Mouse (Mus musculus): ENCODE data around the gene 4930505A04Rik.
"Not testable (repeated sequence)": the region's sequence is repeated elsewhere in the genome, so short reads cannot be mapped to it uniquely, and the experiment has no call there.

4930505A04Rik gene

DNA sequence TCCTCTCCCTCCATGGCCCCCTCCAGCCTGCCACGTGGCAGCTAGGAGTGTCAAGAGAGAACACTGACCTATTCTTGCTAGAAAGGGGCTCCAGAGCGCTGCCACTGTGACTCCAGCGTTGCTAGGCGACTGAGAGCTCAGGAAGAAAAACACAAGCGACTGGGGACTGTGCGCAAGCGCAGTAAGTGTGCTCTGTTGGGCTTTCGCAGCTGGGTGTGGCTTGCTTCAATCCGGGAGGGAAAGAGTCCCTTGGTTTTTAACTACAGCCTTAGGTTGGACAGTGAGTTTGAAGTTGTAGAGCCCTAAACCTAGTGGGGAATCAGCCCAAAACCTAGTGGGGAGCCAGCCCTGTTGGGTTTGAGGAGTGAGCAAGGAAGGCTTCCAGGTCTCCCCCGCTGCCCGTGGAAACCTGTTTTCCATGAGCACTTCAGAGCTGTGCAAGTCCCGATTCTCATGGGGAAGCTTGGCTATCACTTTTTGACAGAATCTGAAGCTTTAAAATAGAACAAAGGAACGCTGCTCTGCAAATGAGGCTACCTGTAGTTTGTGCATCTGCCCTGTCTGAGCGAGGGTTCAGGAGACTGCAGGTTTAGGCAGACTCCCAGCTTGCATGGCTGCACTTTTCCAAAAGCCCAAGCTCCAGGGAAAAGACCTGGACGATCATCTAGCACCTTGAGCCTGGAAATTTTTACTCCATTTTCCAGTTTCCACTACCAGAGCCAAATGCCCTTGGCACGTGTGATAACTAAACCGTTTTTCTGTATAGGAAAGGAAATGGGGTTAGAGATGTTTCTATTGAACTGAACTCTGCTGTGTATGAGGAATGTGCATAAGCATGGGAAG lies at the start of gene 4930505A04Rik:
Gene 4930505A04Rik (minus strand): TSS at position 77 of the 843 bp plus-strand sequence.
- DNase-seq: peak; percentile 24

DNA sequence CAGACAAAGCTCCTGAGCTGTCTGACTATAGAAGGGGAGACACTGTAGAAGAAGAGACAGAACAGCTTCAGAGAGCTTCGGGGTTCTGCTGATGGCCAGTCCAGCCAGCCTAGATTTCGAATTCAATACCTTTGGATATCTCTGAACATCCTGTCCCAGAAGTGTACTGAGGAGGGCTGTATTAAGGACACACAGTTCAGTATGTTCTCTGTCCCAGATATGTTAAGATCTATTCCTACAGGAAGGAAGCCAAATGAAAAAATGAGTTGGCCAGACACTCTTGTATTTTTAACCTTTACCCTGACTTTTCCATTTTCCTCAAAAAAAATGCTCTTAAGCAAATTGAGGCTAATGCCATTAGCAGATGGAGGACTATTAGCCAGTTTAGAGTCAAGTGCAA lies 45.5 kb upstream of the 4930505A04Rik start:
- DNase-seq: no peak

DNA sequence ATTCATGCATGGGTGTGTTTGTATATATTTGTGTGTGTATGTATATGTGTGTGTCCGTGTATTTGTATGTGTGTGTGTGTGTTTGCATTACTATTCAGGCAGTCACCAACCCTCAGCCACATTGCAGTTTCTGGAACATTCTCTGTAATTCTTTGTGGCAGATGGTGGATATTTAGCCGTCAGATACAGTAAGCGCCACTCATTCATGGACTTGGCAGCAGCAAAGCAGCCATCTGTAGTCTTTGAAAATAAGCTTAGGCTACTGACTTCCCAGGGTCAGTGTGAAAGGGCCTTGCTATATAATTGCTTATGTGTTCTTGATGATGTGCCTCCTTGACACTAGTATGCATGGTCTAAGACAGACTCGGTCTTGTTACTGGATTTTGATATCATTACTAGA lies 36.6 kb upstream of the 4930505A04Rik start:
- no peak for DNase-seq

DNA sequence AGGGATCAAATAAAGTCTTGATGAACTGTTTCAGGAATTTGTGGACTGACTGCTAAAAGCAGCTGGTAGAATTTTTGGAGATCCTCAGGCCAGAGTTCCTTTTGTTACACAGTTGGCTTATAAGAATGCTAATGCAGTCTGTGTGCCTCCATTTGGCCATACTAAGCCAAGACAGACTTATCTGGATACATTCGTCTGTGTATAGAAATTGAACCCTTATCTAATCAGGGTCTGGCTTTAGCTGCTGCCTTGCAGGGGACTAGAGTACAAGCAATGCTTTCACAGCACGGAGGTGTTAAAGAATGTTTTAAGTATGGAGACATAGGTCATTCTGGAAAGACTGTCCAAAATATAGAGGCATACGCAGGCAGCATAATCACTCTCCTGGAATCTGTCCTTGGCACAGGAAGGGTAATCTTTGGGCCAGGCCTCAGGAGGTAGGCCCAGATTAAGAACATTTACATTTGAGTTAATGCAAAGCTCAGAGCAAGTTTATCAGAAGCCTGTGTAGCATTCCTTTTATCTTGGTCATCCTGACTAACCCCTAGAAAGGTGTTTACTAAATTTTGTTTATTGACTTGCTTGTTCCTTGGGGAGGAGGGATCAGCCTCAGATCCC lies 27.2 kb upstream of the 4930505A04Rik start:
- DNase-seq: no peak

DNA sequence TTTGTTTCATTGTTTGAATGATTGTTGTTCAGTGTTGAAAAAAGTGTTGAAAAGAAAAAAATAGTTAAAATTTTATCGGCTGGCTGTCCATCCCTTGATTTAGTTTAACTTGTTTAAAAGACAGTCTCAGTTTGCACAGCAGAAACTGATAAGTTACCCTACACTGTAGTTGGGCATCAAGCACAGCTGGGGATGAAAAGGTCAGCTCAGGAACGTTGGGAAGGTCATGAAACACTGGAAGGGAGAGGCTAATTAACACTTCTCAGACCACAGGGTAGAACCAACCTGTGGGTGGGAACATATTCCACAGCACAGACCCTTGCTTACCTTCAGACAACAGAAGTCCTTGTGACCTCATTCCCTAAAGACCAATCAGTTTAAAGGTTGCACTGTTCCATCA lies 25.5 kb upstream of the 4930505A04Rik start:
- DNase-seq: no peak

DNA sequence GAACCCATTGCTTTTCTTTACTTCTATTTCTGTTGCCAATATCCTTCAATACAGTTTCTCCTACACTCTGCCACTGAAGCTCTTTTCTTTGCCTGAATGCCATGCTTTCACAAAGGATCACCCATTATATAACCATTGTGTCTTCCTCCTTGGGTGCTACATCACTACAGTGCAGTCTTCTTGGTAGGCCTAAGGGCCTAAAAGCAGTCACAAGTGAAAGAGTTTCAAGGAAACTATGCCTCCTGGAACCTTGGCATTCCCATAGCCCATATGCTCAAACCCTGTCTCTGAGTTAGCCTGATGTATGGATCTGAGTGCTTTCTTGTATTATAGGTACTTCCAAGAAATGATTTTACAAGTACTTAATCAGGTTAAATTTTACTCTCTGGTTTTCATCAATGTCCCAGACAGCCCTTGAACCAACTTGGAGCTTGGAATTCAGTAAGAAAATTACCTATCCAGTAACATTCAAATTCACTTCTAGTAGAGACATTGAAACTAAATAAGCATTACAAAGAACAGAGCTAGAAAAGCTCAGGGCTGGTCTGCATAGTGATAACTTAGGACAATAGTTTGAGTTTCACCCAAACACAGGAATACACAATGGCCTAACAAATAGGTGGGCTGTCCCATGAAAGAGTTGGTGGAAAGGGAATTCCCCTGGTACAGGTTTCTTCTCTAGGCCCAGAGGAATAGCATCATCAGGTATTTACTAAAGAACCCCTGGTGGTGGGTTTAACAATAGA lies 20.1 kb upstream of the 4930505A04Rik start:
- no peak for DNase-seq

DNA sequence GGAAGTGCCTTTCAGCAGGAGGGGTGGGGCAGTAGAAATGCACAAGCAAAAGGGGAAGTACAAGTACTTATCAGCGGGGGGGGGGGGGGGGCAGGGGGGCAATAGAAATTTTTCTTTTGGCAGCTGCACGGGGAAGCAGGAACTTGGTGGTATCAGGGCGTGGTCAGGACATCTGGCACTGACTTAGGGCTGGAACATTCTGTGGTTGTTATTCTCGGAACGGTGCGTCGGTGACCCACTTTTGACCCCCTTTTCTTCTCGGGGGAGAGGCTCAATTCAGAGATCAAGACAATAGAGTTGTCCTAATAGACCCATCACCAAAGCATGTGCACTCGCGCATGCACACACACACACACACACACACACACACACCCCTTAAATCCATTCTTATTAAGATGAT lies 16.6 kb upstream of the 4930505A04Rik start:
- DNase-seq: no peak

DNA sequence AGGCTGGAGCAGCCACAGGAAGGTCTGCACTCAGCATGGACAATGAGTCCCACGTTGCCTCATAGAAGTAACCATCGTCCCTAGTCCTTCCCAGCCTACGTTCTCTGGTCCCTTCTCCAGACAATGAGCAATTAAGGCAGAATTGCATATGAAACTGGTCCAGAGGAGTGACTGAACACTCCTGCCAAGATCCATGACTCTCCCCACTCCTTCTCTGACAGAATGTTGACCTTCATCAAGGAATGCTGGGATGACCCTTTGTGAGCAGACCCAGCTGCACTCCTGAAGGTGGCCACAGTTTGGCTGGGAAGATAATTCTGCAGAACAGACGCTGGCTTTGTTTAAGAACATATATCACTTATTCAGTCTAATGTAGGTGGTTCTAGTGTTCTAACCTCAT lies 11.7 kb upstream of the 4930505A04Rik start:
- DNase-seq: no peak

DNA sequence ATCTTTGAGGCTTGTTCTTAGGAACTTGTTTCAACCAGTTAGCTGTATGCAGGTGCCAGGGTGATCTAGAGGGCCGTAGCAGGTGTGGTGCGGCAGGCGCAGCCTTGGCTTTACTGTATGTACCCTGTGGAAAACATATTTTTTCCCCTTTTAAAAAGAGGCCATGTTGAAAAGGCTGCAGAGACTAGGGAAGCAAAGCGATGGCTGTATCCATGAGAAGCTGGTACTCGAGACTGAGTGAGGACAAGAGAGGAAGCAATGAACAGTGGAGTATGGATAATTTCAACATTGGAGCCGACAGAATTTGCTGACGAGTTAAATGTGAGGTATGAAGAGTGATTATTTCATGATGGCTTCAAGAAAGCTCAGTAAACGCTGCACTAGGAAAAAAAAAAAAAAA lies 440 bp downstream of the 4930505A04Rik start:
- no peak for DNase-seq

DNA sequence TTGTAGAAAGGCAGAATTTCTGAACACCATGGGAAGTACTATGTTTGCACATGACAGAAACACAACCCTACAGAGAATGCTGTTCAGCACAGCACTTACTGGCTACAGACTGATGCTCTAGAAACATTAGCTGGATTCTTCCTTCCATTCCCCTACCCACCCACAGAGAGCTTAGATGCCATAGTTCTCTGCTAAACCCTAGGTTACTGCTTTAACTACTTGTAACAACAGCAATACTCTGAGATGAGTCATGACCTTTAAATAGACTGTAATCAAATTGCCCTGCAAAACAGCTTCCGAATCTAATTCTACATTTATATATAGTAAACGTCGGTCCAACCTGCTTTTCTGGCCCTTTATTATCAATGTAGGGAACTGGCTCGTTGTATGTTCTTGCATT lies 17.3 kb downstream of the 4930505A04Rik start:
- DNase-seq: no peak

DNA sequence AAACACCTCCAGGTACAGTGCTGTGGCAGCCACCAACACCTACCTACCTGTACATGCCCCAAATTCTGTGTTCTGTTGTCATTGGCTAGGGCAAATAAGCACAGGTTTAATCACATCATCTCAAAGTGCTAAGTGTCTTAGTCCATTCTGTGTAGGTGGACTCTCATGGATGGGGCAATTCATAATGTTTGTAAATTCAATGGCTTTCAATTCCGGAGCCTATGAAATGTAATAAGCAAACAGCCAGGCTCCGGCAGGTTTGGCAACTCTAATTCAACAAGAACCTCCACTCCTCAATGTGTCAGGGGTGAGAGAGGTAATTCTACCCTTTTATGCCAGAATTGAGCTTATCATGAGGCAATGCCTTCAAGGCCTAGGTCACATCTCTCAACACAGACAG lies 23.5 kb downstream of the 4930505A04Rik start:
- DNase-seq: no peak

DNA sequence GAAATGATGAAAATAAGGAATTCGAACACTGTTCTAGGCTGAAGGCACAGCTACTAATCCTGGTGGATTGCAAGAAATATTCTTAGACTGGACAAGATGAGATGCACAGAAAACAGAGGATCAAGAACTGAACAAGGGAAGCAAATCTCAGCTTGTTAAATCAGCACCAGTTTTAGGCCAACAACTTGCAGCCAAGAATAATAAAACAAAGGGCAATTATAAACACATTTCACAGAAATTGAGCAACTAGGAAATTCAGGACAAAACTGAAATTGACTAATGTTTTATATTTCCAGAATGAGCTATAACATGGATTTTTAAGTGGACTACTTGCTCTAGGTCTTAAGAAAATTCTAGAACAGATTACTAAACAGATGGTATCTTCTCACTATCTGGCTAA lies 24.1 kb downstream of the 4930505A04Rik start:
- no peak for DNase-seq

DNA sequence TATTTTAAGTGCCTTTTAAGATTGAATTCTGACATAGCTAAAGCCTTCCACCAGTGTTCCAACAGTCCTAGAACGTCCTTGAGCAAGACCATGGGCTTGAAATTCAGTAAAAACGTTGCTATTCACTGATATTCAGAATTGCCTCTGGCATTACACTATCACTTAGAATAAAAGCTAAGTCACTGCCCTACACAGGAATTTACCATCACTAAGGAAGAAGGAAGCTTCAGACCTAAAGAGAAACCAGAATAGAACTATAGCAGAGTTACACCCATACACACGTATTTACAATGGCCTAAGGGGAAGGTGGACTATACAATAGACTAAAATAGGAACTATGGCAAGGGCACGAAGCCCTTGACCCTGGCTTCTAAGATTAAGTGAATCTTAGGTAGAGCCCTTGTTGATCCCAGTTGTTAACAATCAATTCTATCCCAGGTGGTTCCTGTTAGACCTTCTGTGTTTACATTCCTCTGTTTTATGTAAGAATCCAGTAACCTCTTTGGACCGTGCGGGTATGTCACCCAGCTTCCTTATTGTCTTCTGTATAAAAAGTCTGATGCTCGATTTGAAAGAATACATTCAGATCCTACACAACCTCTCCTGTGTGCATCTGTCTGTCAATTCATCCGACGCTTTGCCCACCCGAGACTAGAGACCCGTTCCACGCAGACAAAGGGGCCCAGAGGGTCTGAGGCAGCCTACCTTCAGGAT lies 27.3 kb downstream of the 4930505A04Rik start:
- DNase-seq: not testable (repeated sequence)

DNA sequence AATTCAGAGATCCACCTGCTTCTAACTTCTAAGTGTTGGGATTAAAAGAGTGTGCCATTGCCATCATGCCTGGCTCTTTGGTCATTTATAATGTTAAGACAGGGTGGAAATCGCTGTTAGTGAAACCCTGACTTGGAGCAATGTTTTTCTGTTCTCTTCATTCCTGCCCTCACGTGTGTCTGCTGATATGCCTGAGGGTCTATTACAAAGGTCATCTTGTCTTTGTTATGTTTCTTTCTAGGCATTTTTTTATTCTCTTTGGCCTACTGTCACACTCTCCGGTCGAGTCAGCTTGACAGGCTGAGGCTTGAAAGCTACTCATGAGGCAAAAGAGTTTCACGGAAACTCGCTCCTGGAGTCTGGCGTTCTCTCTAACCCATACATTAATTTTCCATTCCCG lies 27.9 kb downstream of the 4930505A04Rik start:
- no peak for DNase-seq

DNA sequence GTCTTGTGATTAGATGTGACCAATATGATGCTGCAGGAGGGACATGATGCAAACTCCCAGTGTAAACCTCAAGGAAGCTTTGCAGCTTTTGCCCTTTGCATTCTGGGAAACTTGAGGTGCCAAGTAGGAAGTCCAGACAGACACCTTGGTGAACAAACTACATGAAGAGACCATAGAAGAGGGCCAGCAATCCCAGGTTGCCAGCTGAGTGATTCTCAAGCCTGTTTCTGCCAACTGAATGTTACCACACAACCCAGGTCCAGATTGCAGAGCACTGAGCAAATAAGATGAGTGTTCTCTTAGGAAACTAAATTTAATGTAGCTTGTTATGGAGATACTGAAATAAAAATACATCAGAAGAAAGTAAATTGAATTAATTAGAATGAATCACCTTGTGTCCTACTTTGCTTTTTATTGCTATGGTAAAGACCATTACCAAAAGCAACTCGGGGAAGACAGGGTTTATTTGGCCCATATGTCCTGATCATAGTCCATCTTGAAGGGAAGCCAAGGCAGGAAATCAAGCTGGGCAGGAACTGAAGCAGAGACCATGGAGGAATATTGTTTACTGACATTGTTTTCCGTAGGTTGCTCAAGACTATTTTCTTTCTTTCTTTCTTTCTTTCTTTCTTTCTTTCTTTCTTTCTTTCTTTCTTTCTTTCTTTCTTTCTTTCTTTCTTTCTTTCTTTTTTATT lies 38.2 kb downstream of the 4930505A04Rik start:
- DNase-seq: no peak

DNA sequence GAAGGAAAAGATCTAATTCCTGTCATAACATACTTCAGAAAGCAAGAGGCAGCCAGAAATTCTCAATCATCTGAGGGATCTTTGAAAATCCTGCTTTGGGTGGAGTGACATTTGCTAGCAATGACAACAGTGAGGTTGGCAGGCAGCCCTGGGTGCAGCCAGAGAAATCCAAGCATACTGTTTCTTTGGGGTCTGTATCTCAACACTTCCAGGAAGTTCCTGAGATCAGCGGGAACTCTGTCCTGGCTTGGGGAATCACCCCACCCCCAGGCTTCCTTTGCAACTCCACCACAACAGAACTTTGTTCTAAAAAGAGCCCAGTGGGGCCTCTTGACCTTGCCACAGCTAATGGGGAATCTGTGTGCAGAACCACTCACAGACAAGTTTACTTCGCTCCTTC lies 66.0 kb downstream of the 4930505A04Rik start:
- DNase-seq: no peak

DNA sequence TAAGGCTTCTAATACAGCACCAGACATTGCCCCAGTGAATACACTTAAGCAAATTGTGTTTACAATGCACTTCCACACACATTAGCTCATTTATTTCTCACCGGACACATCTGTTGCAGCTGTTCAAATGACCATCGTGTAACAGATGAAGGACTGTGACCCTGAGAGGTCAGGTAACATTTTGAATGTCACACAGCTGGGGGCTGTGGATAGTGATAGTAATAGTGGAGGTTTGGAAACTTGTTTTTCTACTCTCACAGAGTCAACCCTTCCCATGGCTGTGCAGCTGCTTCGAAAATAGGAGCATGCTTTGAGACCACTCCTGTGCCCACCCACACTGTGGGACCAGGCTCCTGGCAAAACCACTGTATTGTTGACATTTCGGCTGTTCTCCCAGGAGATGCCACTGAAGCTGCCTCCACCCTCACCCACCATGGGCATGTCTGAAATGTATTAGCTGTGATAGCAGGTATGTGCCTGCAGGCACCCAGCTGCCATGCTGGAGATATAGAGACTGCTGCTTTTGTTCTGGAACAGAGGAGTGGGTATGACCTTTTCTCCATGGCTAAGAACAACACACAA lies 66.9 kb downstream of the 4930505A04Rik start:
- DNase-seq: no peak

DNA sequence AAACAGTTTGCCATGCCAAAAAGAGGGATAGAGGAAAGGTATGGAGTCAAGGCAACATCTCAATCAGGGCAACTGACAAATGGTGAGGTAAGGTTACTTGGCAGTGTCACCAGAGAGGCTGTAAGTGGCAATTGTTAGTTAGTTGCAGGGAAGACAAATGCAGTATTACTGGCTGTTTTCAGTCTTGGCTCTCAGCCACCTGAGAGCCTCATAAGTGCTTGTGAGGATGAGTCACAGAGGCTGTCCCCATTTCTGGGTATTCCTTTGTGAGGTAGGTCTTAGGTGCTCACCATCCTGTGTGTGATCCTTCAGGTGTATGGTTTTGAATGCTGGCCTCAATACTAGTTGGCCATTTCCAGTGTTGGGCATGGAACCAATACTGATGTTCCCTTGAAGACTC lies 77.3 kb downstream of the 4930505A04Rik start:
- DNase-seq: no peak

DNA sequence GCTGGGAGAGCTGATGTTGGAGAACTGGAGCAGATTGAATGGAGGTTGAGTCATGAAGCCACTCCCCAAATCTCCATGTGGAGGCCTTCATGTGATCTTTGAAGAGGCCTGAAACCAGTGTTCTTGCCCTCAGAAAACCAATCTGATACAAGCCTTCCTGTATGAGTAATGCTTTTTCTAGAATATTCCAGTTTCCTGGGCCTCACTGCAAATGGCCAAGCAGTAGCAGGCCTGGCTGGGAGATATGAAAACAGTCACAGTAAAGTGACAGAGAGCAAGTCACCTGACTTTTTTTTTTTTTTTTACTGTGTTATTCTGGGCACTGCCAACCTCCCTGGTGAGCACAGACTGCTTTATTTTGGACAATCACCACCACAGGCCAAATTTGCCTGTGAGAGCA lies 88.6 kb downstream of the 4930505A04Rik start:
- DNase-seq: no peak
